Mouse (Mus musculus) CD8-positive naive resting alpha-beta T cell, adult 2 months (primary cell): ENCODE data around the gene Prnp.

Experiments
- DNase-seq, 2 experiments: peaks; one replicate each; pipeline ENCODE4 v3.0.0; 2022; ENCODE audit warnings: low read depth in 2 of 2, low spot score in 2 of 2

Prnp gene

DNA sequence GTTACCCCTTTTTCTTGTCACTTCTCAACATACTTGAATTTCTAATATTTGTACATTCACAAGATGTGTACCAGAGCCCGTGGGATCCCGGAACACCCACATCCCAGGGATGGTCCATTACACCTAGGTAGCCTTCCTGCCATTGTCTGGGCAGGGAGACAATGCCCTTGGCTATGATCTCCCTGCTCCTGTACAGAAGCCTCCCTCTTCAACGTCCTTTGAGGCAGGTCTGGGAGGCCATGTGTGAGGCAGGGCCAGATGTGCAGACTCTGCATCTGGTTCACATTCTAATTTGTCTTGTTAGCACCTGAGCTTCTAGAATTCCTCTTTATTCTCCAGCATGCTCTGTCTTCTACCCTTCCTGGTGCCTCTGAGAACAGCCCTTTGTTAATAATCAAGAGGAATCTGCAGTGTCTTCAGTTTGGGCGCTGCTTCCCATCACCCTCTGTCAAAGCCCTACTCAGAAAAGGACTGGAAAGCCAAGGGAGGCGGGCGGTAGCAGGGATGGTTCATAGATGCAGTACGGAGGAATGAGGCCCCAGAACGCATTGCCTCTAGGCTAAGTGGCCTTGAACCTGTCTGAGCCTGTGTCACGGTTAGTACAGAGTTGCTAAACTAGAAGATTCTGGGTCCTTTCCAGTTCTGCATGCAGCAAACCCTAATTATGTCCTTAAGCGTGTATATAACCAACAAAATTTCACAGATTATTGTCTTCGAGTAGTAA lies 39.4 kb downstream of the Prnp start:
- no peak for DNase-seq

DNA sequence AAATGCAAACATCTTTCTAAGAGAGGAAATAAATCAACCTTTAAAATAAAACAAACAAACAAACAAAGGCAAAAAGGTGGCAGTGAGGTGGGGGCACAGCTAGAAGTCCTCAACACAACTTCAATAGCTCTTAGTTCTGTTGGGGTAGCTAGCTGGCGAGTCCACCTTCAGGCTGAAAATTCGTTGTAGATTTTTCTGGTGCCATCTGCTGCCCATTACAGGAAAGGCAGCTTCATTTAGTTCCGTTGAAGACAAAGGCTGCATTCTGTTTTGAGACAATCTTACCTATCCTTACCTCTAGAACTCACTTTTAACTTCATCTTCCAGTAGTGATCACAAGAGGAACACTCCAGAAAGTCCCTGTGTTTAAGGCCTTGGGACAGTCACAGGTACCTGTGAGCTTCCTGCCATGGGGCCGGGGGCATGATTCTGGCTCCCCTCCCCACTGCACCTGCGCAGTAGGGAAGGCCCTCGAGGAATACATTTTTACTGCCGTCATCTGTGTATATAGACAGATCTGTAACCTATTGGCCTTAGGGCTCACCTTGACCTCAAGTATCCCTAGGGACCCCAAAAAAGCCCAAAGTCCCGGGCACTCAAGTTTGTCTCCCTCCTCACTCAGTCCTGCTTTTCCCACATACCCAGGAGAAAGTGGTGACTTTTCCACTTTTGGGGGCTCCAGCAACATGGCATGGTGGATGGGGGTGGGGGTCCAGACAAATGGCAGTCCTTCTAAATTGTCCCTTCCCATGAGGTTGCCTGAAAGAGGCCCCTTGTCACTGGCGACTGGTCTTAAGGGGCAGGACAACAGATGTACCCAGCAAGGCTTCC lies 40.3 kb downstream of the Prnp start:
- DNase-seq: peak in 1 of 2 experiments; percentile 40

DNA sequence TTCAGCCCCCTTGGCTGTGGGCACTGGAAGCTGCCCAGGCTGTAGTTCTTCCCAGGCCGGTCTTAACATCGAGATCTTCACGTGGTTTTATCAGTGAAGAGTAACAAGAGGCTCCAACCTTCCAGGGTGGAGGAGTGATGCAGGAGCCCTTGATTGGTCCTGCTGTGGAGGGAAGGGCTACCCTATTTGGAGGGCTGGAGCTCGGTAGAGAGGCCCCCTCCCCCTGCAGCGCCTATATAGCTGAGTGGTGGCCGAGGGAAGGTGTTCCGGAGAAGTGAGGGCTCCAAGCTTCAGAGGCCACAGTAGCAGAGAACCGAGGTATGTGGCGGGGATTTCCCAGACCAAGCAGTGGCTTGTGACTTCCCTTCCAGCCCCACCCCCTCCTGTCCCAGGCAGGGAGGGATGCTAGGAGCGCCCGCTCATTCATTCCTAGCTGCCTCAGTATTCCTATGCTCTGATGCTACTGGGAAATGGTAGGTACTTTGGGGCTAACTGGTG lies 40.9 kb downstream of the Prnp start, which contains the start of gene Prnd:
Prnd (plus strand) TSS at position 264 of the 498 bp plus-strand sequence.
- peak in 1 of 2 experiments; percentile 13 for DNase-seq

DNA sequence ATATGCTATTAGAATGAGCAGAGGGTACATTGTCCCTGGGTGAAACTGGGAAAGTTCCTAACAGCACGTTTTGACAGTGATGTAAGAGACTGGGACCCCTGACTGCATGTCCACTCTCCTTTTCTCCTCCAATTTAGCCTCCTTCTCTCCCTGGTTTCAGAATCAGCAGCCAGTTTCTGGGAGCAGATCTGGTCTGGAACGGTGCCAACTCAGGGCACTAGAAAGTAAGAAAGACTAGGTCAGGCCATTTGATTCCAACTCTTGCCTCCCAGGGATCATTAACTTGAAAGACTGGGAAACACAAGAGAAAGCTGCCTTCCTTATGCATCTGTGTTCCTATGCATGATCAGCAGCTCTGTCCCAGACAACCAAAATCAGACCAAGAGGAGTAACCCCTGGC lies 42.7 kb downstream of the Prnp start:
- no peak for DNase-seq

DNA sequence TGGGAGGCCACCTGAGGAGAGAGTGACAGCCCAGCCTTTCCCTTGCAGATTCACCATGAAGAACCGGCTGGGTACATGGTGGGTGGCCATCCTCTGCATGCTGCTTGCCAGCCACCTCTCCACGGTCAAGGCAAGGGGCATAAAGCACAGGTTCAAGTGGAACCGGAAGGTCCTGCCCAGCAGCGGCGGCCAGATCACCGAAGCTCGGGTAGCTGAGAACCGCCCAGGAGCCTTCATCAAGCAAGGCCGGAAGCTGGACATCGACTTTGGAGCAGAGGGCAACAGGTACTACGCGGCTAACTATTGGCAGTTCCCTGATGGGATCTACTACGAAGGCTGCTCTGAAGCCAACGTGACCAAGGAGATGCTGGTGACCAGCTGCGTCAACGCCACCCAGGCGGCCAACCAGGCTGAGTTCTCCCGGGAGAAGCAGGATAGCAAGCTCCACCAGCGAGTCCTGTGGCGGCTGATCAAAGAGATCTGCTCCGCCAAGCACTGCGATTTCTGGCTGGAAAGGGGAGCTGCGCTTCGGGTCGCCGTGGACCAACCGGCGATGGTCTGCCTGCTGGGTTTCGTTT lies 43.3 kb downstream of the Prnp start:
- no peak for DNase-seq

DNA sequence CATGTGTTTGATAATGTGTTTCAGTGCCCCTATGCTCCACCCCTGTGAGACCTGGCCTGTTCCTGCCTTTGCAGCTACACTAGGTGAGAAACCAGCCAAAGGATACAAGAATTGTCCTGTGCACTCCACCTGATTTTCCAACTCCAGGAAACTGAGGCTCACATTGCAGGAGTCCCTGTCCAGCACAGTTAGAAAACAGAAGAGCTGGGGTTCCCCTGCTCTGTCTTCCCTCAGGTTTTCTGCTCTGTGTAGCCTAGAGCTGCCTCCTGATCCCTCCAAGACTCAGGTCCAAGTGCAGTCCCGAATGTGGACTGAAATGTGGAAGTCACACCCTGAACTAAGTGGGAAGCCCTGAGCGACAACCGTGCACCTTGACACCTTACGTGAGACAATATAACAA lies 44.0 kb downstream of the Prnp start:
- DNase-seq: no peak

DNA sequence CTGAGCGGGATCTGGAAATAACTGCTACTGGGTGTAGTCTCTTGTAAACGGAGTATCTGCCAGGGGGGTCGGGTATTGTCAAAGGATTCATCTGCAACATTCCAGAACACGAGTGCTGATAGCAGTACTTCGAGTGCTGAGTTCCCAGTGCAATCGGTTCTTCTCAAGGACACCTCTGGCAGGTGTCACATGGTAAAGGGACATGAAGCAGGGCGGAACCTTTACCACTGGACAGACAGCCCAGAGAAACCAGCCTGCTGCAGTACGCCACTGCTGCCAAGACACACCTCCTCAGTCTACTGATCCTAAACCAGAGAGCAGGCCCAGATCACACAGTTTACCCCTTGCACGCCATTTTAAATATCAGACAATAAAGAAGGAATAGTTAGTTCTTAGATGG lies 45.1 kb downstream of the Prnp start:
- DNase-seq: no peak

DNA sequence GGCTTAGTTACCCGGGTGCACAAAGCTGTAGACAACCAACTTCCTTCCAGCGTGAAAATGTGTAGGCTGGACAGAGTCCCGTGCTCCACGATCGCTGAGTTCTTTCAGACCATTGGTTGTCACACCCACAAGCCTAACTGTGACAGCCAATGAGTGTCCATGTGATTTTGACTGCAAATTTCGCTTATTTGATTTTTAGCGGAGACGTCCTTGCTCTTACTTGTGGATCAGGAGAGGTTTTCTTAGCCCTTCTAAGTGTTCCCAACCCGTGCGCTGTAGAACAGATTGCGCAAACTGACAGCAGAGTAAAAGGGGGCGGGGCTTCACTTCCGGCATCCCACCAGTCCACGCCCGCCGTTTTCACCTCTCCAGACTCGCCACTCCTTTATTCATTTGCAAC lies 45.5 kb downstream of the Prnp start:
- DNase-seq: peak in 1 of 2 experiments; percentile 19

DNA sequence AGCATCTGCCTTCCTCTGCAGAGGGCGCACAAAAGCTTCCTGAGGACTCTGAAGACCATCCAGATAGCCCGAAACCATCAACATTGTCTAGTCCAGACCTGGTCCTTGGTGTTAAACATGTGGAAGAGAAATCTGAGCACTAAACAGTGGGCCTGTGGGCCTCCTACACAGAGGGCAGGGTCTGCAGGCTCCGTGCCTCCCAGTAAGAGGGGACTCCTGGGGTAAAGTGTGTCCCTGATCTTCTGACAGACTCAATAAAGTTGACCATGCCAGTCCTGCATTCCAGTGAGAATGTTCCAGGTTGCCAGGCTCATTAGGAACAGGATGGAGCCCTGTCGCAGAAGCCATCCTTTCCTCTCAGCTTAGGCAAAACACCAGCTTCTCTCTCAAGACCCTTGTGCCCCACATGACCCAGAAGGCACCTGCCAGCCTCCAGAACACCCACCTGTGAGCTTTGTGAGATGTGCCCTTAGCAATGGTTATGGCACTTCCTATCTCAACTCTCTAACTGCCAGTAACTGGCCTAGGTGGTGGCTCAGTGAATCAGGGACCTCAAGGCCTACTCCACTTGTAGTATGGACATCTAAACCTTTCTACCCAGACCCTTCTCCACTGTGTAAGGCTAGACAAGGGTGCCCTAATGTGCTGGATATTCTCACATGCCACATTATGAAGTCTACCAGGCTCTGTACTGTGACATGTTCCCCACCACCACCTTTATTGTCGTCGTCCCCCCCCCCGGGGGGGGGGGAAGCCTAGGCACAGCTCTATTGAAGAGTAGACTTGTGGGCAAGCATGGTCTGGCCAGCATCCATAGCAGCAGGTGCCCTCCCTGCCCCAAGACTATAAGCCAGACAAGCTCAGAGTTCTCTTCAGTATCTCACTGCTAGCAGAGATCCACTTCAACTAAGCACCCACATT lies 46.9 kb downstream of the Prnp start:
- no peak for DNase-seq

DNA sequence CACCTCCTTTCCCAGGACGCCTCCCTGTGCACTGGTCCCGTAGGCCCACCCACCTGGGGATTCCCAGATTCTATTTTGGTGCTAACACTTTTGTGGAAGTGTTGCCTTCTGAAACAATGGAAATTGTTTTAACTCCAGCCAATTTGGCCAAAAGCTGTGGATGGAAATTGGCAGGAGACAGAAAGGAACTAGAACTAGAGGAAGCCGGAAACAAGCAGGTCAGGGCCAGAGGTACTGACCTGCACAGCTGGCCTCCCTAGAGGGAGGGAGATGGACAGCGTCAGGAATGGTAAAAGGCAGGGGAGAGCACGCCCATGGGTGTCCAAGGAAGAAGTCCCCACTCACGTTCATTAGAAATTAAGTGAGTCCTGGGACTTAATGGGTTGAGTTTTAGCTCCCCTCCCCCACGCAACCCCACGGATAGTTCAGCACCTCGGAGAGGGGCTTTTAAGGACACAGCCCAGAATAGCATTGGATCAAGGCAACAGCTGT lies 48.0 kb downstream of the Prnp start:
- no peak for DNase-seq

DNA sequence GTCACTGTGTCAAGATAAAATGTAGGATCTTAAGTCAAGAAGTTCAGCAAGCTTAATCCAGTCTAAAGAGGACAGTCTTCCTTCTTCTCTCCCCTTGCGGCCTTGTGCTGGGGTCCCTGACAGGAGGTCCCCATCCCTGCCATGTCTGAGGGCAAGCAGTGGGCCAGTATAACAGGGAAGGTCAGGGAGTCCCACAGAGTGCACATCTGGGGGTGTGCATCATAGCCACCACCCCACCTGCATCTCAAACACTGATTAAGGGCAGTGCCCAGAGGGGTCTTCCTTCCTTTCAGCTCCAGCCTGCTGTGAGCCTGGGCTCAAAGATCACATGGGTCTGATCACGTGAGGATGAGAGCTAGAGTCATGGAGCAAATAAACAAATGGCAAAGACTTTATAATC lies 51.9 kb downstream of the Prnp start:
- no peak for DNase-seq

DNA sequence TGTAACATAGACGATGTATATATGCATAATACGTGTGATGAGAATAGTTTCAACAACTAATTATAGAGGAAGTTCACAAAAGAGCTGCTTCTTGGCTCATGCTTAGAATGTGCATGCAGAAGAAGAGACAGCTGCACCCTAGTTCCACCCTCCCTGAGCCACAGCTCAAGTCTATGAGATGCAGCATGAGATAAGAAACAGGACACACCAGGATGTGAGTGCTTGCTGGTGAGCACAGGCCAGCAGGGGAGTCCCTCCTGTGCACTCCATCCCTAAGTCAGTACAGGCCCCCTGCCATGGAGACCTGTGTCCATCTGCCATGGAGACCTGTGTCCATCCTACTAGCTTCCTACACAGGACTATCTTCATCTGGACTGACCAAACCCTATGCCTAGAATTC lies 60.9 kb downstream of the Prnp start:
- DNase-seq: no peak

DNA sequence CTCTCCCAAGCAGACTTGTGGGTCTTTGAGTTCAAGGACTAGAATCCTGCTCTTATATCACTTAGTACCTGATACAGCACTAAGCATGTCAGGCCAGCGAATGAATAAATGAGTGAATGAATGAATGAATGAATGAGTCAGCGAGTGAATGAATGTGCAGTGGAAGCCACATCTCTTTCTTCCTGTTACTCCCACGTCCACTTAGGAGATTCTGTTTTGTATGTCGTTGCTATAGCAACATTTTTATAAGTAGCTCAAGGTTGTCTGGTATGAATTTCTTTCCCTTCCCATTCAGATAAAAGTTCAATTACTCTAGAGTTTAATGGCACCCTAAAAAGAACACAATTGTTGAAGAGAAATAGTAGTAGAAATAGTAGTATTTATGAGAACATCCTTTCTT lies 61.4 kb downstream of the Prnp start:
- no peak for DNase-seq

DNA sequence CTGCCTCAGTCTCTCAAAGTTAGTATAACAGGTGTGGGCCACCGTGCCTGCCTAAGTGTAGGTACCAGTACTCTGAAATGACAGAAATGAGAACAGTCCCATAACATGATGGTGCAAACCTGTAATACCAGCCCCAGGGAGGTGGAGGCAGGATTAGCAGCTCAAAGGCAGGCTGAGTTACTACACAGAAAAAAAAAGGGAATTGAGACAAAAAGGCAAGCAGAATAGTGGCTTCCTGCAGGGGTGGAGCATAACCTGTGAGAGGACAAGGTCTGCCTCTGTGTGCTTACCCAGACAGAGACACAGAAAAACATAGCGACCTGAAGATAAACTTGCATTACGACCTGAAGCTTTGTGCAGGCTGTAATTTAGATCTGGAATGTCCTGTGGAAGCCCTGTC lies 66.9 kb downstream of the Prnp start:
- DNase-seq: no peak

DNA sequence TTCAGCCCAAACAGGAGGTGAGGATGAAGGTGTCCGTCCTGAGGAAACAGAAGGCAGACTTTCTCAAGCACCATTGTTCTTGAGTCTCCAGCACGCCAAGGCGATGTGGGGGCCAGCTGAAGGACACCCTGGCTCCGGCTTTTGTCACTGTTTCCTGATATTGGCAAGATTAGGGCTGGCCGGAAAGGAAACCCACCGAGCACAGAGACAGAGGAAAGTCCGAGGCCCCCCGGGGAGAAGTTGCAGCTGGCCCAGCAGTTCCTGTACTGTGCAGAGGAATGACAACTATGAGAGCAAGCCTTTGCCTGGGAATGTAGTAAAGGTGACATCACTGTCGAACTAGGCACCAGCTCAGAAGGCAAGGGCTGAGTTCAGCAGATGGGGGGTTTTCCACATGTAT lies 71.1 kb downstream of the Prnp start:
- no peak for DNase-seq

DNA sequence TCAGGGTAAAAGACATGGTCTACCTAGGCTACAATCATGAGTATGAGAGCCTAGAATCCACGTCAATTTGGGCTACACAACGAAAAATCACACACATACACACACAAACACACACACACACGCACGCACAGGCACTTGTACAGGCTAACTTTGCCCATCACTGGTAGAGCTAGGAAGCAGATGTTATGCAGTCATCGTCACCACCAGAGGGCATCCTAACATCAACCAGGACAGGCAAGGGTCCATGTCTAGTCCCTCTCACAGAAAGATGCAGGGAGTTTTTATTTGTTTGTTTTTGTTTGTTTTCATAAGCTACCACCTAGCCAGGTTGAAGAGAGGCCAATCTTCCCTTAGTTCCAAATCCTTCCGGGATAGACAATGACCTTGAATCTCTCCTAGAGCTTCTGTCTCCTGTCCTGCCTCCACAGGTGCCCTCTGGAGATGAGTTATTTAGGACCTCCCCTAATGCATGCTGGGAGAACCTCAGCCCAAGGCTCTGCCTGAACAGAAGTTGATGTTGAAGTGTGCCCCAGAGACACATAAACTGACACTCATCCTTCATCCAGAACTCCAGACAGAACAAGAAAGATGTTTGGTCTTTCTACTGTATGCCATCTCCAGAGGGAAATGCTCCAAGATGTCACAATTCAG lies 72.9 kb downstream of the Prnp start:
- peak; percentile 51 to 58 for DNase-seq

DNA sequence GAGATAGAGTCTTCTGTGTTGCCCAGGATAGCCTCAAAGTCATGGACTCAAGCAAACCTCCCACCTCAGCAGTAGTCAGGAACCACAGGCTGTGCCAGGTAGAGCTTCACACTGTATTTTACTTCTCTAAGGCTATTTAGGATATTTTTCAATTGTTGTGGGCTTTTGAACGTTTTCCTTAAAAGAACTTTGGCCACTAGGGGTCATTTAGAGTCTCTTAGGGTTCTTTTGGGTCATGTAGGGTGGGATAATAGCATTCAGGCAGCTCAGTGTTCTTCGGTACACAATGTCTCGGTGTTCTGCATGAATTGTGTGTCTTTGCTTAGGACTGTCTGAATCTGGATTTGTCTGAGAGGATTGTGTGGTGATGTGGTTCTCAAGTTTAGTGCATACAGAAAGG lies 78.2 kb downstream of the Prnp start:
- DNase-seq: no peak
